Mouse (Mus musculus) liver, embryonic 14.5 days (tissue): ENCODE data around the gene Olfr464.
A peak's percentile ranks its signal among the peaks of the same experiment; 100 is the strongest.

Source experiments
- CTCF ChIP-seq: IDR thresholded peaks from 2 replicates; pipeline ENCODE4 v1.5.1; 2016; ENCODE audit warnings: antibody characterized with exemption, low read depth, control low read depth
- EP300 ChIP-seq: IDR thresholded peaks from 2 replicates; pipeline ENCODE4 v1.6.1; 2016; ENCODE audit warnings: antibody characterized with exemption, low read depth

DNA sequence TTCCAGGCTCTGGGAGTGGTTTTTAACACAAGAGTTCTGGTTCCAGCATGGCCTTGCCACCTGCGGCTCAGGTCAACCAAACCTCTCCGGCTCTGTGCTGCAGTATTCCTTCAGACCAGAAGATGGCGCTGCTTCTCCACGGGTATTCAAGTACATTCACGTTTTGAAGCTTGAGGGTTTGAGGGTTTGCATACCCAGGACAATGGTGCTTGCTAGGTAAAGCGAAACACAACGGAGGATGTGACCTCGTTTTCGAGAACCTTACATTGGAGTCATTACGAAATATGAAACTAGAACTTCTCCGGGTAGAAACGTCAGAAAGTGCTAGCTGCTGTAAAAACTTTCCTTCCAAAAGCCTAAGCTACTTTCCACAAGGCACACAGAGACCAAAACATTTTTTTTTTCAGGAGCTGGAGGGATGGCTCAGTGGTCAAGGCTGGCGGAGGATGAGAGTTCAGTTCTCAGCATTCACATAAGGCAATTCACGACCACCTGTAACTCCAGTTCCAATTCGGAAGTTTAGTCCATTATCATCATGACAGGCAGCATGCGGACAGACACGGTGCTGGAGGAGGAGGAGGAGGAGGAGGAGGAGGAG is 47.0 kb upstream of the Olfr464 start:
- TF ChIP-seq CTCF (peak; percentile 97), EP300 (no peak)
